Mouse (Mus musculus) layer of hippocampus, postnatal 25 days (tissue): ENCODE results near the gene Plekhg4. TPM values are rescaled to one million over a fixed set of nuclear protein-coding genes. Genes with fewer than 3 reads are reported as not detected.

Experiments used
- DNase-seq, 2 experiments: peaks; one replicate each; pipeline ENCODE4 v3.0.0; 2022; ENCODE audit warnings: mixed read lengths in 2 of 2, low spot score in 1 of 2; ENCODE audit errors: extremely low spot score in 1 of 2
- total RNA-seq, 2 experiments: library from RNA; stranded (reverse); gene quantifications; 2 replicates each; pipeline ENCODE4 v1.2.3; 2021

Gene Plekhg4
- total RNA-seq, 2 experiments from 2014 or later: 0.49 to 1.1 TPM

GRCm38 (mm10) chr8:105393915-105394314 lies 20.8 kb downstream of the Plekhg4 start:
- no peak for DNase-seq

GRCm38 (mm10) chr8:105397747-105398146 lies 24.7 kb downstream of the Plekhg4 start:
- DNase-seq: no peak

- DNase-seq: no peak
Measured at GRCm38 (mm10) chr8:105400016-105400415, 26.9 kb downstream of the Plekhg4 start.

- no peak for DNase-seq
Measured at GRCm38 (mm10) chr8:105403467-105403866, 30.4 kb downstream of the Plekhg4 start.

GRCm38 (mm10) chr8:105404496-105404895 lies 31.4 kb downstream of the Plekhg4 start:
- no peak for DNase-seq

- DNase-seq: peak in 1 of 2 experiments; percentile 10
Measured at GRCm38 (mm10) chr8:105406416-105406815, 33.3 kb downstream of the Plekhg4 start.

GRCm38 (mm10) chr8:105408331-105408730 lies 35.3 kb downstream of the Plekhg4 start:
- DNase-seq: no peak

- no peak for DNase-seq
Measured at GRCm38 (mm10) chr8:105409947-105410346, 36.9 kb downstream of the Plekhg4 start.

- DNase-seq: no peak
Measured at GRCm38 (mm10) chr8:105413391-105413790, 40.3 kb downstream of the Plekhg4 start, which contains the start of the genes Kctd19 and Lrrc36. Kctd19 (minus strand) TSS chr8:105413502. Lrrc36 (plus strand) TSS chr8:105413571.

- no peak for DNase-seq
Measured at GRCm38 (mm10) chr8:105418992-105419391, 45.9 kb downstream of the Plekhg4 start.

- no peak for DNase-seq
Measured at GRCm38 (mm10) chr8:105419800-105420199, 46.7 kb downstream of the Plekhg4 start.

- no peak for DNase-seq
Measured at GRCm38 (mm10) chr8:105422006-105422405, 48.9 kb downstream of the Plekhg4 start.

GRCm38 (mm10) chr8:105426878-105427277 lies 53.8 kb downstream of the Plekhg4 start:
- no peak for DNase-seq

- DNase-seq: no peak
Measured at GRCm38 (mm10) chr8:105431743-105432515, 58.9 kb downstream of the Plekhg4 start.

Other genes with a start within 250 kb of the Plekhg4 start
- not detected for gene Ces4a, start 241.5 kb upstream of the Plekhg4 start, total RNA-seq
- 10 to 100 TPM; 22.0 to 22.1 TPM for gene Cbfb, start 202.6 kb upstream of the Plekhg4 start, total RNA-seq
- 10 to 100 TPM; 35.4 to 36.4 TPM for gene D230025D16Rik, start 148.1 kb upstream of the Plekhg4 start, total RNA-seq
- 1 to 10 TPM; 4.0 to 4.4 TPM for gene B3gnt9, start 118.1 kb upstream of the Plekhg4 start, total RNA-seq
- gene Tradd, start 108.7 kb upstream of the Plekhg4 start, total RNA-seq: 10 to 100 TPM in 1 of 2 experiments, 1 to 10 TPM in 1; 4.6 to 10.9 TPM
- under 1 TPM; 0.69 to 0.94 TPM for gene Fbxl8, start 108.6 kb upstream of the Plekhg4 start, total RNA-seq
- gene Hsf4, start 103.5 kb upstream of the Plekhg4 start, total RNA-seq: 1 to 10 TPM; 4.1 to 5.0 TPM
- gene Nol3, start 97.1 kb upstream of the Plekhg4 start, total RNA-seq: 1 to 10 TPM; 6.8 to 7.8 TPM
- 10 to 100 TPM; 21.7 to 24.4 TPM for gene 4931428F04Rik, start 83.4 kb upstream of the Plekhg4 start, total RNA-seq
- gene Exoc3l, start 77.2 kb upstream of the Plekhg4 start, total RNA-seq: 1 to 10 TPM in 1 of 2 experiments, under 1 TPM in 1; 0.98 to 1.3 TPM
- gene E2f4, start 75.6 kb upstream of the Plekhg4 start, total RNA-seq: 10 to 100 TPM; 31.4 to 34.7 TPM
- gene Elmo3, start 67.7 kb upstream of the Plekhg4 start, total RNA-seq: under 1 TPM; 0.61 to 0.64 TPM
- 1 to 10 TPM; 4.0 to 9.2 TPM for gene Lrrc29, start 47.0 kb upstream of the Plekhg4 start, total RNA-seq
- 10 to 100 TPM; 40.7 to 45.2 TPM for gene Tmem208, start 46.9 kb upstream of the Plekhg4 start, total RNA-seq
- gene Fhod1, start 25.3 kb upstream of the Plekhg4 start, total RNA-seq: 1 to 10 TPM; 1.7 to 2.8 TPM
- 10 to 100 TPM; 12.5 to 13.4 TPM for gene Slc9a5, start 24.4 kb upstream of the Plekhg4 start, total RNA-seq
- not detected for gene Kctd19, start 40.2 kb downstream of the Plekhg4 start, total RNA-seq
- under 1 TPM; 0.34 to 0.59 TPM for gene Lrrc36, start 40.3 kb downstream of the Plekhg4 start, total RNA-seq
- 10 to 100 TPM; 26.7 to 33.7 TPM for gene Tppp3, start 98.3 kb downstream of the Plekhg4 start, total RNA-seq
- gene Zdhhc1, start 123.6 kb downstream of the Plekhg4 start, total RNA-seq: 10 to 100 TPM; 27.6 to 34.0 TPM
- gene Hsd11b2, start 145.5 kb downstream of the Plekhg4 start, total RNA-seq: under 1 TPM in 1 of 2 experiments, not detected in 1; 0.15 TPM
- 100 to 1,000 TPM; 293 to 332 TPM for gene Atp6v0d1, start 192.8 kb downstream of the Plekhg4 start, total RNA-seq
- 10 to 100 TPM; 83.2 to 92.9 TPM for gene Ripor1, start 232.0 kb downstream of the Plekhg4 start, total RNA-seq